Mouse (Mus musculus) layer of hippocampus, postnatal 14 days (tissue): ENCODE measurements around the gene Hoxc11. TPM values are rescaled to one million over a fixed set of nuclear protein-coding genes. Genes with fewer than 3 reads are reported as not detected.

Experiments
- DNase-seq, 2 experiments: peaks; one replicate each; pipeline ENCODE4 v3.0.0; 2021 to 2022; ENCODE audit warnings: low spot score in 2 of 2, mixed read lengths in 1 of 2
- long read RNA-seq, 2 experiments: library from polyadenylated mRNA; stranded (forward); transcript quantifications; one replicate each; pipeline ENCODE4 v2.0.0; 2021
- total RNA-seq, 2 experiments: library from RNA; stranded (reverse); gene quantifications; 2 replicates each; pipeline ENCODE4 v1.2.3; 2021

The Hoxc11 gene
- not detected for total RNA-seq
- long read RNA-seq, experiment 1 = 0 reads
- long read RNA-seq, experiment 2 = 0 reads

GRCm38 (mm10) chr15:102954192-102955006 lies at the start of gene Hoxc11:
Hoxc11 (plus strand) TSS chr15:102954427.
- no peak for DNase-seq

GRCm38 (mm10) chr15:102904946-102905345 lies 49.3 kb upstream of the Hoxc11 start:
- DNase-seq = no peak

GRCm38 (mm10) chr15:102909536-102909935 lies 44.7 kb upstream of the Hoxc11 start:
- no peak for DNase-seq

- DNase-seq = no peak
These were observed 44.2 kb upstream of the Hoxc11 start for GRCm38 (mm10) chr15:102910038-102910437.

- DNase-seq = no peak
These were observed 43.6 kb upstream of the Hoxc11 start for GRCm38 (mm10) chr15:102910496-102911095.

- no peak for DNase-seq
These were observed 41.1 kb upstream of the Hoxc11 start for GRCm38 (mm10) chr15:102913038-102913585.

- no peak for DNase-seq
These were observed 36.2 kb upstream of the Hoxc11 start for GRCm38 (mm10) chr15:102917972-102918572.

- DNase-seq = no peak
These were observed 35.5 kb upstream of the Hoxc11 start for GRCm38 (mm10) chr15:102918611-102919265.

- no peak for DNase-seq
These were observed 34.7 kb upstream of the Hoxc11 start for GRCm38 (mm10) chr15:102919336-102920180.

GRCm38 (mm10) chr15:102920619-102921018 lies 33.6 kb upstream of the Hoxc11 start:
- DNase-seq = no peak

GRCm38 (mm10) chr15:102921053-102922011 lies 32.9 kb upstream of the Hoxc11 start, which contains the start of gene Hoxc13:
Hoxc13 (plus strand) TSS chr15:102921103.
- no peak for DNase-seq

GRCm38 (mm10) chr15:102922012-102922362 lies 32.2 kb upstream of the Hoxc11 start:
- no peak for DNase-seq

GRCm38 (mm10) chr15:102922636-102923500 lies 31.4 kb upstream of the Hoxc11 start:
- no peak for DNase-seq

- no peak for DNase-seq
These were observed 27.1 kb upstream of the Hoxc11 start for GRCm38 (mm10) chr15:102927032-102927645.

GRCm38 (mm10) chr15:102931706-102932358 lies 22.4 kb upstream of the Hoxc11 start:
- DNase-seq = no peak

GRCm38 (mm10) chr15:102934438-102934837 lies 19.8 kb upstream of the Hoxc11 start:
- no peak for DNase-seq

- no peak for DNase-seq
These were observed 19.3 kb upstream of the Hoxc11 start for GRCm38 (mm10) chr15:102934897-102935296.
